Mouse (Mus musculus) cerebellum, adult 2 months (tissue): ENCODE measurements around the gene Nova2.

Source experiments
- CTCF ChIP-seq: fragments of 200-500 bp; IDR thresholded peaks from 2 replicates; pipeline ENCODE4 v1.5.1; 2011; ENCODE audit warnings: low read depth, mild to moderate bottlenecking, control low read depth, low read length, moderate library complexity, borderline replicate concordance; ENCODE audit not compliant: insufficient read depth
- POLR2A ChIP-seq: fragments of 200-500 bp; IDR thresholded peaks from 2 replicates; pipeline ENCODE4 v1.6.1; 2011; ENCODE audit warnings: low read length, control low read depth, borderline replicate concordance; ENCODE audit not compliant: insufficient read depth

- TF ChIP-seq CTCF (no peak), POLR2A (no peak)
These were observed 17.1 kb downstream of the Nova2 start for GRCm38 (mm10) chr7:18942815-18943214.
